Comparison of ENCODE assay signal across 8 mouse cellular contexts in genomic region chr15:78876991-78877809, GRCm38 (mm10). TPM values are rescaled to one million over a fixed set of nuclear protein-coding genes. Genes with fewer than 3 reads are reported as not detected.
A peak's percentile ranks its signal among the peaks of the same experiment; 100 is the strongest.
DNase-seq lines count a peak whose midpoint lies in the region; ATAC-seq and TF ChIP-seq lines count a peak whose summit lies in the region.

Gene Gga1, plus strand, starts transcription at chr15:78877190.

- in situ Hi-C loops in CH12.LX (cut with MboI; ENCODE audit: low pct_ligation_motif_present, low pct_unique_long_range_greater_than_20kb, low sequenced_read_pairs), result no loop called here

- peak; percentile 97 for DNase-seq in CH12.LX (ENCODE audit: extremely low read depth)
- peak; percentile 88 for DNase-seq in c-Kit-positive CD71-positive TER-119-negative erythroid progenitor cells, embryonic 14.5 days (ENCODE audit: low read depth)
- DNase-seq in forebrain, embryonic 11.5 days (ENCODE audit: low spot score), result peak; percentile 96
- peak; percentile 95 to 97 for DNase-seq in kidney, postnatal 36 days
- DNase-seq in telencephalon, adult 2 months (ENCODE audit: low read depth, low spot score), result peak; percentile 98

- peak; percentile 69 for TF ChIP-seq POLR2A in CH12.LX (IDR thresholded peaks at IDR 0.05; ENCODE audit: low read depth, low read length)

- H3K27me3 ChIP-seq in CH12.LX (replicated peaks), result peaks cover 29% of the 10 kb centered on the region
- H3K27me3 ChIP-seq in forebrain, embryonic 11.5 days (ENCODE audit: control insufficient read depth, insufficient read depth, low read length), result no peaks in the 10 kb centered on the region
- H3K27me3 ChIP-seq in heart, embryonic 16.5 days (ENCODE audit: control insufficient read depth, insufficient read depth, low read length), result no peaks in the 10 kb centered on the region
- no peaks in the 10 kb centered on the region for H3K27me3 ChIP-seq in liver, embryonic 15.5 days
- H3K27me3 ChIP-seq in neural tube, embryonic 12.5 days (replicated peaks), result no peaks in the 10 kb centered on the region

- H3K4me2 ChIP-seq in CH12.LX (ENCODE audit: insufficient read depth, low read depth, poor library complexity, severe bottlenecking), result peak within 1 kb of the TSS; percentile 80
- H3K4me2 ChIP-seq in forebrain, embryonic 11.5 days (ENCODE audit: low read depth, low read length, severe bottlenecking), result peak within 1 kb of the TSS; percentile 84
- H3K4me2 ChIP-seq in heart, embryonic 16.5 days (ENCODE audit: low read depth, low read length), result peak within 1 kb of the TSS; percentile 91
- peak within 1 kb of the TSS; percentile 86 for H3K4me2 ChIP-seq in liver, embryonic 15.5 days
- H3K4me2 ChIP-seq in neural tube, embryonic 12.5 days (replicated peaks), result peak within 1 kb of the TSS; percentile 70

- TF ChIP-seq EP300 in CH12.LX (IDR thresholded peaks at IDR 0.05; ENCODE audit: low read length), result no peak

- H3K4me1 ChIP-seq in CH12.LX (ENCODE audit: control insufficient read depth in 1 of 2, insufficient read depth in 2 of 2), result peaks cover 0 to 28% of the 10 kb centered on the region in 2 experiments; a peak in 2 of 4 replicates
- peaks cover 14% of the 10 kb centered on the region for H3K4me1 ChIP-seq in forebrain, embryonic 11.5 days (replicated peaks; ENCODE audit: control insufficient read depth, insufficient read depth, low read length)
- peaks cover 21% of the 10 kb centered on the region for H3K4me1 ChIP-seq in heart, embryonic 16.5 days (ENCODE audit: control insufficient read depth, insufficient read depth, low read length)
- peaks cover 51% of the 10 kb centered on the region for H3K4me1 ChIP-seq in liver, embryonic 15.5 days (replicated peaks)
- peaks cover 17% of the 10 kb centered on the region for H3K4me1 ChIP-seq in neural tube, embryonic 12.5 days

- peaks cover 18 to 32% of the 10 kb centered on the region in 2 experiments for H3K36me3 ChIP-seq in CH12.LX (replicated peaks in 1 of 2; ENCODE audit: control insufficient read depth in 1 of 2, insufficient read depth in 1 of 2, low read length in 1 of 2)
- no peaks in the 10 kb centered on the region; the same call in 1 of the 2 replicates for H3K36me3 ChIP-seq in forebrain, embryonic 11.5 days (ENCODE audit: control insufficient read depth, insufficient read depth, low read length)
- peaks cover 10% of the 10 kb centered on the region for H3K36me3 ChIP-seq in heart, embryonic 16.5 days (ENCODE audit: control insufficient read depth, insufficient read depth)
- peaks cover 19% of the 10 kb centered on the region for H3K36me3 ChIP-seq in liver, embryonic 15.5 days (replicated peaks)
- peaks cover 14% of the 10 kb centered on the region for H3K36me3 ChIP-seq in neural tube, embryonic 12.5 days

- under 1% methylated on average over 72 of the region's 95 CpGs for WGBS in forebrain, embryonic 11.5 days
- WGBS in heart, embryonic 16.5 days, result 1% methylated on average over 81 of the region's 95 CpGs
- WGBS in liver, embryonic 15.5 days (ENCODE audit: insufficient replicate concordance), result under 1% methylated on average over 88 of the region's 95 CpGs
- WGBS in neural tube, embryonic 12.5 days, result under 1% methylated on average over 83 of the region's 95 CpGs

- no peak for TF ChIP-seq RAD21 in CH12.LX (IDR thresholded peaks at IDR 0.05; ENCODE audit: low read depth, low read length)

- peak within 1 kb of the TSS; percentile 49 to 75 (median 68) for H3K4me3 ChIP-seq in CH12.LX (replicated peaks in 1 of 3; ENCODE audit: low read depth in 2 of 3, low read length in 2 of 3, poor library complexity in 1 of 3)
- H3K4me3 ChIP-seq in forebrain, embryonic 11.5 days (ENCODE audit: low read depth, low read length), result peak within 1 kb of the TSS; percentile 76
- peak within 1 kb of the TSS; percentile 92 for H3K4me3 ChIP-seq in heart, embryonic 16.5 days (ENCODE audit: low read length)
- peak within 1 kb of the TSS; percentile 92 for H3K4me3 ChIP-seq in liver, embryonic 15.5 days (replicated peaks)
- peak within 1 kb of the TSS; percentile 74 for H3K4me3 ChIP-seq in neural tube, embryonic 12.5 days

- H3K27ac ChIP-seq in CH12.LX (ENCODE audit: insufficient read depth, low read depth), result peak within 1 kb of the TSS; percentile 78
- H3K27ac ChIP-seq in forebrain, embryonic 11.5 days (ENCODE audit: low read depth, low read length), result peak within 1 kb of the TSS; percentile 94
- peak within 1 kb of the TSS; percentile 99 for H3K27ac ChIP-seq in heart, embryonic 16.5 days (ENCODE audit: low read length)
- peak within 1 kb of the TSS; percentile 96 for H3K27ac ChIP-seq in liver, embryonic 15.5 days (replicated peaks)
- H3K27ac ChIP-seq in neural tube, embryonic 12.5 days, result peak within 1 kb of the TSS; percentile 97

- peak in 1 of 2 experiments; percentile 20; a peak in 2 of 4 replicates for TF ChIP-seq CTCF in CH12.LX (conservative IDR thresholded peaks at IDR 0.05 in 1 of 2, IDR thresholded peaks at IDR 0.05 in 1 of 2; ENCODE audit: low read depth in 2 of 2, low read length in 2 of 2)

- ATAC-seq in forebrain, embryonic 11.5 days (replicated peaks; ENCODE audit: low FRiP score), result peak; percentile 92
- peak; percentile 91 for ATAC-seq in heart, embryonic 16.5 days (replicated peaks; ENCODE audit: extremely low read depth, insufficient read depth, low FRiP score)
- ATAC-seq in liver, embryonic 15.5 days (ENCODE audit: insufficient read depth), result peak; percentile 88
- peak; percentile 90 for ATAC-seq in neural tube, embryonic 12.5 days (ENCODE audit: low FRiP score, low read depth)

- dilution Hi-C loops in CH12.LX (cut with MboI; ENCODE audit: extremely low pct_ligation_motif_present, extremely low pct_unique_long_range_greater_than_20kb, low sequenced_read_pairs), result no loop called here

- no peaks in the 10 kb centered on the region for H3K9me3 ChIP-seq in CH12.LX (replicated peaks; ENCODE audit: low read length)
- no peaks in the 10 kb centered on the region for H3K9me3 ChIP-seq in forebrain, embryonic 11.5 days (ENCODE audit: control insufficient read depth, low read length)
- no peaks in the 10 kb centered on the region for H3K9me3 ChIP-seq in heart, embryonic 16.5 days (replicated peaks; ENCODE audit: control insufficient read depth, low read length)
- no peaks in the 10 kb centered on the region for H3K9me3 ChIP-seq in liver, embryonic 15.5 days (replicated peaks)
- H3K9me3 ChIP-seq in neural tube, embryonic 12.5 days, result no peaks in the 10 kb centered on the region

- peak within 1 kb of the TSS; percentile 90 for H3K9ac ChIP-seq in CH12.LX (ENCODE audit: insufficient read depth, low read depth)
- H3K9ac ChIP-seq in forebrain, embryonic 11.5 days (ENCODE audit: low read length), result peak within 1 kb of the TSS; percentile 88
- peak within 1 kb of the TSS; percentile 95 for H3K9ac ChIP-seq in heart, embryonic 16.5 days (ENCODE audit: low read length)
- peak within 1 kb of the TSS; percentile 82 for H3K9ac ChIP-seq in liver, embryonic 15.5 days
- H3K9ac ChIP-seq in neural tube, embryonic 12.5 days, result peak within 1 kb of the TSS; percentile 84

- 0 out of 2 replicates have a peak, but pooled peaks cover 4% of the 10 kb centered on the region for H3K79me2 ChIP-seq in CH12.LX (replicated peaks; ENCODE audit: control insufficient read depth, extremely low read depth, insufficient read depth, poor library complexity, severe bottlenecking)

TF ChIP-seq in CH12.LX, 34 proteins besides CTCF, POLR2A, EP300 and RAD21 (continues in another document):
- TF ChIP-seq CHD2 (IDR thresholded peaks at IDR 0.05; ENCODE audit: low read length) (peak; percentile 99), HCFC1 (IDR thresholded peaks at IDR 0.05; ENCODE audit: low read depth, low read length) (peak; percentile 86), MEF2A (IDR thresholded peaks at IDR 0.05; ENCODE audit: borderline replicate concordance, low read depth, low read length) (peak; percentile 43; the same call in 1 of the 2 replicates), TBP (conservative IDR thresholded peaks at IDR 0.05; ENCODE audit: low read depth, low read length) (peak; percentile 84), USF1 (IDR thresholded peaks at IDR 0.05; ENCODE audit: low read depth, low read length) (no peak), UBTF (IDR thresholded peaks at IDR 0.05; ENCODE audit: low read depth, low read length) (no peak), JUND (conservative IDR thresholded peaks at IDR 0.05; ENCODE audit: low read depth, low read length) (no peak), TCF12 (IDR thresholded peaks at IDR 0.05; ENCODE audit: low read depth, low read length) (peak; percentile 44), ZKSCAN1 (IDR thresholded peaks at IDR 0.05; ENCODE audit: borderline replicate concordance, low read depth, low read length) (no peak), NRF1 (IDR thresholded peaks at IDR 0.05; ENCODE audit: low read depth, low read length) (peak; percentile 37; the same call in 1 of the 2 replicates), RCOR1 (conservative IDR thresholded peaks at IDR 0.05; ENCODE audit: low read depth, low read length) (no peak), ELF1 (IDR thresholded peaks at IDR 0.05; ENCODE audit: low read depth, low read length) (peak; percentile 92), NELFE (IDR thresholded peaks at IDR 0.05; ENCODE audit: low read depth, low read length) (peak; percentile 81), IRF4 (IDR thresholded peaks at IDR 0.05; ENCODE audit: low read depth, low read length) (peak; percentile 38; the same call in 1 of the 2 replicates), MYC (IDR thresholded peaks at IDR 0.05; ENCODE audit: low read depth, low read length) (0 out of 2 replicates have a peak, but pooled peaks have one; percentile 41), MAX (IDR thresholded peaks at IDR 0.05; ENCODE audit: low read length) (no peak), SIN3A (IDR thresholded peaks at IDR 0.05; ENCODE audit: low read length) (peak; percentile 90), MAFK (IDR thresholded peaks at IDR 0.05; ENCODE audit: insufficient replicate concordance, low read length) (no peak), MAZ (IDR thresholded peaks at IDR 0.05; ENCODE audit: low read depth, low read length) (peak; percentile 69), ZMIZ1 (IDR thresholded peaks at IDR 0.05; ENCODE audit: low read depth, low read length) (peak; percentile 51), ETS1 (conservative IDR thresholded peaks at IDR 0.05; ENCODE audit: low read depth, low read length) (peak; percentile 62), KAT2A (IDR thresholded peaks at IDR 0.05; ENCODE audit: insufficient replicate concordance, low read length) (peak; percentile 78; the same call in 1 of the 2 replicates), PAX5 (IDR thresholded peaks at IDR 0.05; ENCODE audit: low read length) (no peak)

RNA-seq across cellular contexts. Expression of gene Gga1, which starts in this region (rescaled TPM):
- total RNA-seq in CH12.LX (2012; rRNA removed) (13.7 and 14.1 TPM in 2 replicates), CH12.LX (2014; rRNA removed) (4.6 and 5.7 TPM in 2 replicates)
- polyA plus RNA-seq in CH12.LX (2012; ENCODE audit: insufficient read length, low read depth), result 23.5 and 24.5 TPM in 2 replicates
- polyA plus RNA-seq in forebrain, embryonic 11.5 days (2014; fragmentation: Nextera tagmentation; extraction: Ambion mirVana), result 45.0 and 47.8 TPM in 2 replicates
- 44.9 and 48.9 TPM in 2 replicates for polyA plus RNA-seq in heart, embryonic 16.5 days (2015; fragmentation: Nextera tagmentation; extraction: Ambion mirVana)
- 21.4 and 23.6 TPM in 2 replicates for polyA plus RNA-seq in liver, embryonic 15.5 days (2015; fragmentation: Nextera tagmentation; extraction: Ambion mirVana)
- polyA plus RNA-seq in neural tube, embryonic 12.5 days (2016; fragmentation: Nextera tagmentation; extraction: Ambion mirVana), result 55.6 and 57.5 TPM in 2 replicates

Comparison
In these comparisons a context has a peak if more than half of its experiments do, and no peak if none do; other contexts are left out.
1. Peak in every context shown above with its lines: DNase-seq, ATAC-seq, H3K4me3 ChIP-seq and H3K27ac ChIP-seq.